Comparison of ENCODE assay signal across 19 mouse cellular contexts in genomic region chr2:113387991-113388390, GRCm38 (mm10).
DNase-seq lines count a peak whose midpoint lies in the region.
"Had no signal": no experiment of that assay in that cellular context is flagged by ENCODE, and none has a peak within 500 bp of the region (broad histone marks: within the 10 kb centered on the region; RNA-seq: fewer than 3 reads in every experiment).

No protein-coding gene starts in this region.

- intact Hi-C loops in left cerebral cortex, postnatal 4 days (cut with DNase I): no loop called here
- intact Hi-C loops in heart, postnatal 25 days (cut with DNase I): loop anchor here (5.0 kb wide), 1 partner anchor 419 kb away; no protein-coding TSS in a partner anchor

- DNase-seq in left cerebral cortex, adult 11 months (ENCODE audit: low spot score): peak; percentile 49
- DNase-seq in left cerebral cortex, postnatal 4 days: no peak
- peak; percentile 39 to 86 for DNase-seq in frontal cortex, postnatal 36 days (ENCODE audit: low spot score in 2 of 2)
- DNase-seq in left cerebral cortex, adult 18-20 months (ENCODE audit: low spot score in 2 of 2): peak; percentile 42 to 66
- DNase-seq in right cerebral cortex, postnatal 25 days: peak; percentile 61
- no peak for DNase-seq in adrenal gland, postnatal 36 days
- no peak for DNase-seq in neural tube, embryonic 10.5 days (ENCODE audit: extremely low spot score, low spot score)
- DNase-seq in heart, postnatal 25 days (ENCODE audit: low spot score): no peak
- DNase-seq: B cell, adult 2 months; cerebellum, adult 11 months; cerebellum, adult 9-10 months; embryo, embryonic 11 days; gastrocnemius, postnatal 14 days; heart, postnatal 36 days; kidney, adult 8-10 months; kidney, postnatal 4 days; lung, embryonic 14.5 days; lung, postnatal 36 days; thymus, postnatal 14 days had no signal

Comparison
In these comparisons a context has a peak if more than half of its experiments do, and no peak if none do; other contexts are left out.
1. DNase-seq: peak in left cerebral cortex, adult 11 months (single experiment), frontal cortex, postnatal 36 days (2 of 2), left cerebral cortex, adult 18-20 months (2 of 2) and right cerebral cortex, postnatal 25 days (single experiment); none in left cerebral cortex, postnatal 4 days (single experiment), adrenal gland, postnatal 36 days (0 of 2), neural tube, embryonic 10.5 days (single experiment) and heart, postnatal 25 days (single experiment).